Mouse (Mus musculus): ENCODE results near the gene Zbtb12. TPM values are rescaled to one million over a fixed set of nuclear protein-coding genes. Genes with fewer than 3 reads are reported as not detected.

Gene Zbtb12
- polyA plus RNA-seq, 1 experiment from 2014 or later: 2.3 TPM

- ATAC-seq (ENCODE audit: low read depth): no peak
- H3K4me3 ChIP-seq (ENCODE audit: low read depth, low read length): no peak overlapping the region
- H3K9ac ChIP-seq (replicated peaks; ENCODE audit: low read depth, low read length): no peak overlapping the region
- H3K4me2 ChIP-seq (ENCODE audit: low read depth, low read length): no peak overlapping the region
- H3K27me3 ChIP-seq (ENCODE audit: control insufficient read depth, insufficient read depth, low read length): no peaks in the 10 kb centered on the region
- no peaks in the 10 kb centered on the region for H3K9me3 ChIP-seq (ENCODE audit: control insufficient read depth, low read length)
- no peaks in the 10 kb centered on the region for H3K4me1 ChIP-seq (ENCODE audit: control insufficient read depth, insufficient read depth, low read length)
- no peak overlapping the region for H3K27ac ChIP-seq (ENCODE audit: low read depth, low read length)
- no peaks in the 10 kb centered on the region for H3K36me3 ChIP-seq (ENCODE audit: control insufficient read depth, insufficient read depth, low read length)
These were observed 65.1 kb downstream of the Zbtb12 start for GRCm38 (mm10) chr17:34944362-34944761.

Small RNA genes within 50 kb of the gene (microRNA-seq; reads per million reads assigned to microRNA genes)
- gene Mir6970 (not detected), gene Mir6971 (1.4 reads per million), gene Mir6972 (not detected)

Other genes starting within 250 kb of the Zbtb12 start
- 6.7 and 9.3 TPM in 2 replicates for gene Prrt1, start 249.9 kb upstream of the Zbtb12 start, polyA plus RNA-seq (2014; fragmentation: Nextera tagmentation; extraction: Ambion mirVana)
- gene Fkbpl, start 234.7 kb upstream of the Zbtb12 start, polyA plus RNA-seq (2014; fragmentation: Nextera tagmentation; extraction: Ambion mirVana): 11.5 and 14.8 TPM in 2 replicates
- gene Atf6b, start 232.3 kb upstream of the Zbtb12 start, polyA plus RNA-seq (2014; fragmentation: Nextera tagmentation; extraction: Ambion mirVana): 71.8 and 92.5 TPM in 2 replicates
- 0.23 and 0.32 TPM in 2 replicates for gene Tnxb, start 208.9 kb upstream of the Zbtb12 start, polyA plus RNA-seq (2014; fragmentation: Nextera tagmentation; extraction: Ambion mirVana)
- not detected in 2 replicates for gene C4b, start 135.6 kb upstream of the Zbtb12 start, polyA plus RNA-seq (2014; fragmentation: Nextera tagmentation; extraction: Ambion mirVana)
- not detected in 2 replicates for gene Cyp21a1, start 74.9 kb upstream of the Zbtb12 start, polyA plus RNA-seq (2014; fragmentation: Nextera tagmentation; extraction: Ambion mirVana)
- gene Stk19, start 42.5 kb upstream of the Zbtb12 start, polyA plus RNA-seq (2014; fragmentation: Nextera tagmentation; extraction: Ambion mirVana): 30.5 and 37.7 TPM in 2 replicates
- 59.4 and 67.7 TPM in 2 replicates for gene Dxo, start 42.5 kb upstream of the Zbtb12 start, polyA plus RNA-seq (2014; fragmentation: Nextera tagmentation; extraction: Ambion mirVana)
- 46.2 and 57.7 TPM in 2 replicates for gene Skiv2l, start 29.3 kb upstream of the Zbtb12 start, polyA plus RNA-seq (2014; fragmentation: Nextera tagmentation; extraction: Ambion mirVana)
- gene Nelfe, start 29.1 kb upstream of the Zbtb12 start, polyA plus RNA-seq (2014; fragmentation: Nextera tagmentation; extraction: Ambion mirVana): 78.3 and 78.9 TPM in 2 replicates
- 1.3 and 2.0 TPM in 2 replicates for gene Cfb, start 17.0 kb upstream of the Zbtb12 start, polyA plus RNA-seq (2014; fragmentation: Nextera tagmentation; extraction: Ambion mirVana)
- not detected in 2 replicates for gene Gm20547, start 2.6 kb downstream of the Zbtb12 start, polyA plus RNA-seq (2014; fragmentation: Nextera tagmentation; extraction: Ambion mirVana)
- 1.5 and 2.1 TPM in 2 replicates for gene C2, start 18.8 kb downstream of the Zbtb12 start, polyA plus RNA-seq (2014; fragmentation: Nextera tagmentation; extraction: Ambion mirVana)
- 78.1 and 86.8 TPM in 2 replicates for gene Ehmt2, start 19.0 kb downstream of the Zbtb12 start, polyA plus RNA-seq (2014; fragmentation: Nextera tagmentation; extraction: Ambion mirVana)
- gene Slc44a4, start 35.0 kb downstream of the Zbtb12 start, polyA plus RNA-seq (2014; fragmentation: Nextera tagmentation; extraction: Ambion mirVana): not detected in 2 replicates
- 27.4 and 30.1 TPM in 2 replicates for gene Neu1, start 51.8 kb downstream of the Zbtb12 start, polyA plus RNA-seq (2014; fragmentation: Nextera tagmentation; extraction: Ambion mirVana)
- gene Hspa1b, start 79.8 kb downstream of the Zbtb12 start, polyA plus RNA-seq (2014; fragmentation: Nextera tagmentation; extraction: Ambion mirVana): 0.27 and 0.35 TPM in 2 replicates
- not detected in 2 replicates for gene Gm20481, start 90.4 kb downstream of the Zbtb12 start, polyA plus RNA-seq (2014; fragmentation: Nextera tagmentation; extraction: Ambion mirVana)
- 7.0 and 7.6 TPM in 2 replicates for gene Hspa1a, start 92.7 kb downstream of the Zbtb12 start, polyA plus RNA-seq (2014; fragmentation: Nextera tagmentation; extraction: Ambion mirVana)
- gene Hspa1l, start 93.2 kb downstream of the Zbtb12 start, polyA plus RNA-seq (2014; fragmentation: Nextera tagmentation; extraction: Ambion mirVana): 1.6 and 2.8 TPM in 2 replicates
- gene Lsm2, start 102.4 kb downstream of the Zbtb12 start, polyA plus RNA-seq (2014; fragmentation: Nextera tagmentation; extraction: Ambion mirVana): 89.1 and 89.5 TPM in 2 replicates
- 51.4 and 56.9 TPM in 2 replicates for gene Vars, start 121.5 kb downstream of the Zbtb12 start, polyA plus RNA-seq (2014; fragmentation: Nextera tagmentation; extraction: Ambion mirVana)
- 0.11 and 0.15 TPM in 2 replicates for gene Vwa7, start 137.1 kb downstream of the Zbtb12 start, polyA plus RNA-seq (2014; fragmentation: Nextera tagmentation; extraction: Ambion mirVana)
- 2.1 and 2.2 TPM in 2 replicates for gene Sapcd1, start 148.5 kb downstream of the Zbtb12 start, polyA plus RNA-seq (2014; fragmentation: Nextera tagmentation; extraction: Ambion mirVana)
- 1.9 and 2.2 TPM in 2 replicates for gene Msh5, start 167.3 kb downstream of the Zbtb12 start, polyA plus RNA-seq (2014; fragmentation: Nextera tagmentation; extraction: Ambion mirVana)
- 13.3 and 37.0 TPM in 2 replicates for gene Clic1, start 170.5 kb downstream of the Zbtb12 start, polyA plus RNA-seq (2014; fragmentation: Nextera tagmentation; extraction: Ambion mirVana)
- 269 and 303 TPM in 2 replicates for gene Ddah2, start 179.6 kb downstream of the Zbtb12 start, polyA plus RNA-seq (2014; fragmentation: Nextera tagmentation; extraction: Ambion mirVana)
- not detected in 2 replicates for gene Ly6g6c, start 185.9 kb downstream of the Zbtb12 start, polyA plus RNA-seq (2014; fragmentation: Nextera tagmentation; extraction: Ambion mirVana)
- gene Mpig6b, start 186.7 kb downstream of the Zbtb12 start, polyA plus RNA-seq (2014; fragmentation: Nextera tagmentation; extraction: Ambion mirVana): 0.12 and 0.15 TPM in 2 replicates
- gene Ly6g6e, start 197.4 kb downstream of the Zbtb12 start, polyA plus RNA-seq (2014; fragmentation: Nextera tagmentation; extraction: Ambion mirVana): 0.46 and 0.66 TPM in 2 replicates
- gene Ly6g6d, start 198.6 kb downstream of the Zbtb12 start, polyA plus RNA-seq (2014; fragmentation: Nextera tagmentation; extraction: Ambion mirVana): 0.84 and 1.8 TPM in 2 replicates
- gene Ly6g6f, start 206.1 kb downstream of the Zbtb12 start, polyA plus RNA-seq (2014; fragmentation: Nextera tagmentation; extraction: Ambion mirVana): 0.23 TPM in 1 of 2 replicates, not detected in the other
- 82.3 and 92.5 TPM in 2 replicates for gene Abhd16a, start 209.8 kb downstream of the Zbtb12 start, polyA plus RNA-seq (2014; fragmentation: Nextera tagmentation; extraction: Ambion mirVana)
- not detected in 2 replicates for gene Ly6g5c, start 228.8 kb downstream of the Zbtb12 start, polyA plus RNA-seq (2014; fragmentation: Nextera tagmentation; extraction: Ambion mirVana)
- gene Ly6g5b, start 235.9 kb downstream of the Zbtb12 start, polyA plus RNA-seq (2014; fragmentation: Nextera tagmentation; extraction: Ambion mirVana): 0.52 and 0.92 TPM in 2 replicates
- gene Gpank1, start 242.0 kb downstream of the Zbtb12 start, polyA plus RNA-seq (2014; fragmentation: Nextera tagmentation; extraction: Ambion mirVana): 22.2 and 23.7 TPM in 2 replicates
- gene Csnk2b, start 242.6 kb downstream of the Zbtb12 start, polyA plus RNA-seq (2014; fragmentation: Nextera tagmentation; extraction: Ambion mirVana): 361 and 363 TPM in 2 replicates
- 8.1 and 9.7 TPM in 2 replicates for gene D17H6S53E, start 246.9 kb downstream of the Zbtb12 start, polyA plus RNA-seq (2014; fragmentation: Nextera tagmentation; extraction: Ambion mirVana)

Measured in neural tube, embryonic 14.5 days (tissue).